Mouse (Mus musculus): Measurements from ENCODE around the gene Mphosph9.
"Not testable (repeated sequence)": the region's sequence is repeated elsewhere in the genome, so short reads cannot be mapped to it uniquely, and the experiment has no call there.

The Mphosph9 gene

DNA sequence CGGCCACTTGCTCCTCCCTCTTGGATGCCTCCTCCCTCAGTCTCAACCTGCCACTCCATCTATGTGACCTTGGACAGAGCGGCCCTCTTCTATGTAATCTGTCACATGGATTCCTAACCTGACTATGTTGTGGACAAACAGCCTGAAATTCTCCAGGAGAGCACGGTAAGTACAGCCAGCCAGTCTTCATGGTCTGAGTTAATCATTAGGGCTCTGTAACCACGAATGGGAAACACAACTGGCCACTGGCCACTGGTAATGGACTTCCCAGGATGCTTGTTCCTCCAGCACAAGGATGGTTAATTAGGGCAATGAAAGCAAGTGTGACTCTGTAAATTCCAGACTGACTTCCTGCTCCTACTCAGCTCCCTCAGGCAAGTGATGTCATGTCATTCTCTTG lies 91.6 kb downstream of the Mphosph9 start:
- no peak for DNase-seq (ENCODE audit: extremely low spot score)

DNA sequence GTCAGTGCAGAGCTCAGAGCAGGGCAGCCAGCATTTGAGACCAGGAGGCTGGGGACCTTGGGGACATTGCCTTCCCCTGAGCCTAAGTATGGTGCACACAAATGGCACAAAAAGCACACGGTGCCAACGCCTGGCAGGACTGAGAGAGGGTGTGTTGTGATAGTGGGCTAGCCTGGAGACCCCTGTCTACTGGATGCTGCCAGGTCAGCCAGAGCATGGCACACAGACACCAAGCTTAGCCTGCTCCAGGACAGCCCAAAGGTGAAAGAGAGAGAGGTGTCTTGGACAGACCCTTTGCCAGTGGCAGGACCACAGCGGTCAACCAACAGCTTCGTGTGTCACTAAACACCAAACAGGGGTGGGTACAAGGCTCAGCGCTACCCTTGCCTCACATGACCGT lies 93.0 kb downstream of the Mphosph9 start:
- no peak for DNase-seq (ENCODE audit: extremely low spot score)

DNA sequence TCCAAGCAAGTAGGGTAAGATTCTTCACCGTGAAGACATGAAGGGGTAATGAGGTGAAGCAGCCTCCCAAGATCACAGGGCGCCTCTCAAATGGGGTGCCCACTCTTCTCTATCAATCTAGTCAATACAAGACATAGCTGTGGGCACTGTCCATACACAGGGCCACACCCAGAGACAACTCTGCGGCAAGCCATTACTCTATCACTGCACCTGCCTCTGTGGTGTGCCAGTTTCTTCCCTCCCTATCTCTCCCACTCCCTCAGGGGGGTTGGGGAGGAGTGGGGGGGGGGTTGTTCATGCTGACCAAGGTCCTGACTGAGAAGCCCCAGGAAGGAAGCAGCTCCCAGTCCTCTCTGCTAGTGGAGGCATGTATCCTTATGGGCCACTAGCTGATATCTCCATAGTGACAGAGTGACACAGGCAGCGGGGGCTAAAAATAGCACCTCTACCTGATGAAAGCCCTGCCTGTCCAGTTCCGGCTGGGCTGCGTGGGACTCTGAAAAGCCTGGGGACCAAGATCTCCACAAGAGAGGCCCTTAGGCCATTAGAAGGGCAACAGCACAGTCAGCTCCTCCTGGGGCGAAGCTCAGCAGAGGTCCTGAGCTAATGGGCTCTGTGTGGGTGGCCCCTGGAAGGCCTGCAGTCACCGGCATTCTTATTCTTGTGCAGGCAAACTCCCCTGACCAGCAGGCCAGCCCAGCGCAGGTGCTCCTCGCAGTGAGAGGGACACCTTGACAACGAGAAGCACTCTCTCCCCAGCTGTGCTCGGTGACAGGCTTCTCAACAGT lies 93.7 kb downstream of the Mphosph9 start:
- no peak for DNase-seq (ENCODE audit: extremely low spot score)

DNA sequence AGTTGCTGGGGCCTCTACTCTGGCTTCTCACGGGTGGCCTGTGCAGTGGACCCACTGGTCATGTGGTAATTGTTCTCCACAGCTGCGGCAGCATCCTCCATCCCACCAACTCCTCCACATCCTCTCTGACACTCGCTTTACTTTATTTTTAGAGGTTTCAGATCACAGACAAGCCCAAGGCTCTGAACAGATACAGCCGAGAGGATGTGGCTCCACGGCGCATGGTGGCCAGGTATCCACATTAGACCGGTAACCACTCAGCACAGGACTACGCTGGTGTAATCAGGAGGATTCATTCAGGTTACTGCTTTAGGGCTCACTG lies 94.7 kb downstream of the Mphosph9 start:
- no peak for DNase-seq (ENCODE audit: extremely low spot score)

DNA sequence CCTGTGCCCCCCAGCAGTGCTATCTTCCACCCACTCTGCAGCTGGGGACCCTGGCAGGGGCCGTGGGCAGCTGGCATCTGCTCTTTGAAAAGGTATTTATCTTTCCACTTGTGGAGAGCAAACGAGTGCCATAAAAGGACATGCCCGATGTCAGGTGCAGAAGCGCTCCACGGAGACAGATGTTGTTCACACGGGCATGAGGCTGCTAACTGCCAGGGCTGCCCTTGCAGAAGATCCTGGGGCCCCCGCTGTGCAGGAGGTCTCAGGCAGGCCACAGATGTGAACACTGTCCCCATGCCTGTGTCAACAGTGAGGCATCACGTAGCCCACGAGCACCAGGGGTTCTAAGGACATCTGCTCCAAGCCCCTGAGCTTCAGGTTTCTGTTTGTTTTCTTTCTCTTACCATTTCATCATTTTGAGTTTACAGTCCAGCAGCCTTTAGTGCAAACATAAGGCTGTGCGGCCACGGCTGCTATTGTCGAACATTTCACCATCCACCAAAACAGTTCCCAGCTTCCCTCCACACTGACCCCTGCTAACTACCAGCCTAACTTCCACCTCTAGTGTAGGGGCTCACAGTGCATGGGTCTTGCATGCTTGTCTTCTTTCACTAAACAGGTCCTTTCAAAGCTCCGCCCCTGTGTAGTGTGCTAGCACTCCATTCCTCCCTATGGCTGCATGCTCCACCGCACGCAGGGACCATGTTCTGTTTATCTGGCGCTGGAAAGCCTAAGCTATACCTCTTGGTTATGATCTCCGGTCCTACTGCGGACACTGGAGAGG lies 95.2 kb downstream of the Mphosph9 start:
- DNase-seq (ENCODE audit: extremely low spot score), result no peak

DNA sequence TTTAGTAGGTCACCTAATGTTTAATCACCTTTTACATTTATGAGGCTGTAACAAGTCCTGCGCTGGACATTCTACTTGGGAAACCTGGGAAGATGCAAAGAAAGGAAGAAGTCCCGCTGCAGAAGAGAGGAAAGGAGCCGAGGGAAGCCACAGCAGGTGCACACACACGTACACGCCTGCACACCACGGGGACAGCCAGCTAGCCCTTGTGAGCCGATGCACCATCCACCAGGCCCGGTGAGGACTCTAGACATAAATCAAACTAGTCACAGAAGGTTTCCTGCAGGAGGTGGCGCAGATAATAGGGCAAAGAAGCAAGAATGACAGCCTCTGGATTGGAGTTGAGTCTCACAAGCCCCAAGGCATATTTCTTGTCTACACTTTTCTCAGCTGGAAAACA lies 97.3 kb downstream of the Mphosph9 start:
- DNase-seq (ENCODE audit: extremely low spot score), result no peak

DNA sequence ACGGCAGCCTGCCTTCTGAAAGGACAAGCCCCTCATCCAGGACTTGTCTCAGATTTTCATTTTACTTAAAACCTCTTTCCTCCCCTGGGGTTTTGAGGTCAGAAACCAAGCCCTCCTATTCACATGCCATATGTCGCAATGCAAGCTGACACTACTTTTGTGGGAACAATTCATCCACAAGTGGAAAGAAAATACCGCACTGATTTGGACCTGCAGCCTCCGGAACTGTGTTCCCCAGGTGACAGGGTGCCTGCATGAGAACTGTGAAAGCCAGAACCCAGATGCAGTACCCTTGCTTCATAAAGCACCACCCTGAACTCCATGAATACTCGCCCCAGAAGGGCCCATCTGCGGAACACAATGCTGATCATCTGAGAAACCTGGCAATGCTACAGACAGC lies 100.6 kb downstream of the Mphosph9 start:
- DNase-seq (ENCODE audit: extremely low spot score), result no peak

DNA sequence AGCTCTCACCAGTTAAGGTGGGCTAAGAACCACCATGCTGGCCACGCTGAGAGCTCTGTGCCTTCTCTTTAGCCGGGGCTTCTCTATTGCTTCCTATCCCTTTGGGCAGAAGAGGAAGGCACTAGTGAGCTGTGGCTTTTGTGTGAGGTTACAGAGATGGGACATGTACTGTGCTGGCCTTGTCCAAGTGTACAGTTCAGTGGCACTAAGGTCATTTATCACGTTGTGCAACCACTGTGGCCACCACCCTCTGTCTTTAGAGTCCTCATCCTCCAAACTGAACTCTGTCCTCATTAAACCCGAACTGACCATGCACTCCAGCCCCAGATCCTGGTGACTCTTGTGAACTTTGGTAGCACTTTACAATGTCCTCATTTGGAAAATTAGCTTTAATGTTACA lies 101.3 kb downstream of the Mphosph9 start:
- no peak for DNase-seq (ENCODE audit: extremely low spot score)

DNA sequence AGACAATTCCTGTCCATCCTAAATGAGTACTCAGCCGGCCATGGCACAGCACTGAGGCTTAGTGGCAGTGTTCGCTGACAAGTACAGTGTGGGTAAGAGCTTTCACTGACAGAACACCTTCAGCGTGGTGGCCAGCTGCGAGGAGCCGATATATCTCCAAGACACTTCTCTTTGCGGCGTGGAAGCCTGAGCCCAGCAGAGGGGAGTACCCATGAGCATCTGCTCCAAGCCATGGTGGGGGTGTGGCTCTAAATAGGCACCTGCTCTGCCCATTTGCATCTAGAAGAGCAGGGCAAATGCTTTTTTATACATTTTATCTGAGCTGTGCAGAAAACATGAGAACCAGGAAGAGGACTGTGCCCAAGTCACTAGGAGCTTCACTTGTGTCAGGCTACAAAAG lies 101.9 kb downstream of the Mphosph9 start:
- DNase-seq (ENCODE audit: extremely low spot score), result no peak

DNA sequence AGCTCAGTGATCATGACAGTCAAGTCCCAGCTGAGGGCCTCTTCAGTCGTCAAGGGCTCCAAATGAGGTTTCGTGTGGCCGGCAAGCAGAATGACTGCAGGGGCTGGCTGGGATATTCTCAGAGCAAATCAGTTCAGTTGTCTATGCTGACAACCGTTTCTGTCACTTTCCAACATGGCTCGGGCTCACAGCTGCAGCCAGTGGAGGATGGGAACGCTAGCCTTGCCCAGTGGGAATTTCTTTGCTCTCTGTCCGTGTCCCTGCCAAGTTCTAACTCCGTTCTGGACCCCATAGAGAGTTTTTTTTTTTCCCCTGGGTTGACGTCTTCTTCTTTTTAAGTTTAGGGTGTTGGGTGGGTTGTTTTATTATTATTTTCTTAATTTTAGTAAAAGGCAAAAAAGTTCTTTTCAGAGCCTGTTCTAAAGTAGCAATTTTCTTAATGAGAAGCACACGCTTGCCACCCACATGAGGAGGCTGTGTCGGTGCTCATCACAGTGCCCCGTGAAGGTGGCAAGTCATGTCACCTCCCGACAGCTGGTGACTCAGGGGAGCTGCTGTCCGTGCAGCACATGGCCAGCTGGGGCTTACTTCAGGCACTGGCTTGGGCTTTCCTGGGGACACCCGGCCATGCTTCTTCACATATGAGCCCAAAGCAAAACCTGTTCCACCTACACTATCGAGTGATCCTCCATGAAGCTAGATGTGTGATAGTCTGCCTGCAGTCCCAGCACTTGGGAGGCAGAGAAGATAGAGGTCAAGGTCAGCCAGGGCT lies 103.3 kb downstream of the Mphosph9 start:
- no peak for DNase-seq (ENCODE audit: extremely low spot score)

DNA sequence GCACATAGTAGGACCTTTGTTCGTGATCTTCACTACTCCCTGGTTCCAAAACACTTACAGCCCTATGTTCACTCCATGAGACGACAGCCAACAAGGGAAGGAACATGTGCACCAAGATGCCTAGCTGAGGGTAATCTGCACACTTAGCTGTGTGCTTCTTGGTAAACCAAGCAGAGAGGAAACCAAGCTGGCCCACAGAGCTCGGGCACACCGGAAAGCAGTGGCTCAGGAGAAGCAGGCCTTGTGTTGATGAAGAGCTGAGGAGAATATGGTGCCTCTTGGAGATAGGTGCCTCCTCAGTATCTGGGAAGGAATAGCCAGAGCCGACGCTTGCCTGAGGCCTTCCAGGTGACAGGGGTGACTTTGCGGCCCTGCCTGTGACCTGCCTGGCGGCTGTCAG lies 104.2 kb downstream of the Mphosph9 start:
- DNase-seq (ENCODE audit: extremely low spot score), result no peak

DNA sequence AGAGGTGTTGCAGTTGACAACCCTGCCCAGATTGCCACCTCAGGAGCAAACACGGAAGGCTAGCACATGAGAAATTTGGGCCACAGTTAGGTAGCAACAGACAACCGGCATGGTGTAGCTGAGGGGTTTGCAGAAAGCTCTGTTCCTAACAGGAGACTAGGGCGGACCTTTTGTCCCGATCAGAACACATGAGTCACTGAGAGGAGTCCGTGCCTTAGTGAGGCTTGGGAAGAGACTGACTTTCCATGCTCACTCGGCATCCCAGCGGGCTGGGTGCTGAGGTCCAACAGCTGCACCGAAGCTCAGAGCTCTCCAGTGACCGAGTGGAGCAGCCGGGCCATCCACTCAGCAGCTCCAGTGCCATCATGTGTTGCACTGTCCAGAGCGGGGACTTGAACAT lies 105.1 kb downstream of the Mphosph9 start:
- no peak for DNase-seq (ENCODE audit: extremely low spot score)

DNA sequence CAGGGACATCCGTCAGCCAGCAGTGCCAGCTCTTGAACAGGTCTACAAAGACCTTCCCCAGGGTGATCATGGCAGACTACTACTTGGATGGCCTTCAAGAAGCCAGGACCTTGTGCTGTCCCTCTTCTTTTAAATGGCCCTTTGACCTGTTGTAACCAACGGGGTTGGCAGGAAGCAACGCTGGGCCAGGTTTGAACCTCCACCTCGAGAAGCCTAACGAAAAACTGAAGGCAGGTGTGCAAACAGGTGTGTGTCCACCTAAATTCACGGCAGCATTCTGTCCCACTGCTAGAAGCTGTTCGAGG lies 106.1 kb downstream of the Mphosph9 start:
- no peak for DNase-seq (ENCODE audit: extremely low spot score)

DNA sequence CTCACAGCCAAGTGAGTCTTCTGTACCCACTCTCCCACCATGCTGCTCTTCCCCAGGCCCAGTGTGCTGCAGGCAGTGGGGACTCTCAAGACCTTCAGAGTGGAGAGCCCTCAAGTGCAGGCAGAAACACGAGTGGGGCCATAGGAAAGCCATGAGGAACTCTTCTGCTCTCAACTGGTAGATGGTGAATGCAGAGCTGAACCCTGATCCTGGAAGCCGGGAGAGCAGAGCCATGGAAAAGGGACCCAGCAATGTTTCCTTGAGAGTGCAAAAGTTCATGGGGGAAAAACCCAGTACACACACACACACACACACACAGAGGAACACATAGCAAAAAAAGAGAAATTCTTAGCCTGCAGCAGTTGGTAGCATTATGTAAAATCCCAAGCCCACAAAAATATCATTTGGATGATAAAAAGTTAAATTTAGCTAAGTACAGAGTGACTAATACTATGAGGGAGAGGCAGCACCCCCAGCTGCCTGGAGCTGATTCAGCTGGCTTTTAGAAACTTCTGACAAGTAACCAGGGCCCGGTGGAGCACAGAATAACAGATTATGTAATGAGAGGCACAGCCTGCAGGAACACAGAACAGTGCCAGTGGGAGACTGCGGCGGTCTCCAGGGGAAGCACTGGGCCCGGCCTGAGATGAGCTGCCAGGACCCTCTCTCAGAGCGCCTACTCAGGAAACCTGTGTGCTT lies 106.6 kb downstream of the Mphosph9 start:
- DNase-seq (ENCODE audit: extremely low spot score), result no peak

DNA sequence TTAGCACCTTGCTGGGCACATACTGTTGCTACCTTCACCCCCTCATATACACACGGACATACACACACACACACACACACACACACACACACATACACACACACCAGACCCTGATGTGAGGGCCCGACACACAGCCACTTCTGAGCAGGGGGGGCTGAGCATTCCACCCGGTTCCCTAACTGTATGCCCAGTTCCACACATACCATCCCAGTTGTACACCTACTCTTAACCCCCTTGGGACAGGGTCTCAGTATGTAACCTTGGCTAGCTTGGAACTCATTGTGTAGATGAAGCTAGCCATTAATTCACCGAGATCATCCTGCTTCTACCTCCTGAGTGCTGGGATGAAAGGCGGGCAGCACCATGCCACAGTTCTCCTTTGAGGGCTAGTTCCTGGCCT lies 107.2 kb downstream of the Mphosph9 start:
- DNase-seq (ENCODE audit: extremely low spot score), result no peak

DNA sequence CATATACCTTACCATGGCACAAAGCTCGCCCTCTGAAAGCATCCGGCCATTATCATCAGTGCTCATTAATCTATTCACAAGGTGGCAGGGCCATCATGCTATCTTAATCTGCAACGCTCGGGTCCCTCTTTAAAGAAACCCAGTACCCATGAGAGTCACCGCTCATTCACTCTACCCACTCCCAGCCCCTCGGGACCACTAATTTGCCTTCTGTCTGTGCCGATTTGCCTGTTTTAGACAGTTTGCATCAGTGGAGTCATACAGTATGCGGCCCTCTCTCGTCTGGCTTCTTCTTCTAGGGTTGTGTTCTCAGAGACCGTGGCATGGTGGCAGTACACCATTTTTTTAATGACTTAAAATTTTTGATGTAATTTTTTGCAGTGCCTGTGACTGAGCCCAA lies 108.3 kb downstream of the Mphosph9 start:
- DNase-seq (ENCODE audit: extremely low spot score), result no peak

DNA sequence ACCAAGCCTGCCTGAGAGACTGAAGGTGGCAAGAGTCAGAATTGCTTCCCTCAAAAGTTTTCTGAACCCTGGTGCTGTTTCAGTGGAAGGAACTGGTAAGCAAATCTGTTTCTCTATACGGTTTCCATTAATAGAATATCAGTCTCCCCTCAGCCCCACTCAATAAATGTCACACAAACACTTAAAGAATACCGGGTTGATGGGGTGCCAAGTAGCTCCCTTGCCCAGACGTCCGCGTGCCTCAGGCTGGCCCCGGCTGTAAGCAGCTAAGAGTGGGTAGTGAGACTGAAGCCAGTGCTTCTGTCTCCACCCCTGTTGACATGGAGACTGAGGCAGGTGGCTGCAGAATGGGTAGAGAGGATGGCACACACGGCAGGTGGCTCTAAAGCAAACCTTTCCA lies 108.8 kb downstream of the Mphosph9 start:
- no peak for DNase-seq (ENCODE audit: extremely low spot score)

DNA sequence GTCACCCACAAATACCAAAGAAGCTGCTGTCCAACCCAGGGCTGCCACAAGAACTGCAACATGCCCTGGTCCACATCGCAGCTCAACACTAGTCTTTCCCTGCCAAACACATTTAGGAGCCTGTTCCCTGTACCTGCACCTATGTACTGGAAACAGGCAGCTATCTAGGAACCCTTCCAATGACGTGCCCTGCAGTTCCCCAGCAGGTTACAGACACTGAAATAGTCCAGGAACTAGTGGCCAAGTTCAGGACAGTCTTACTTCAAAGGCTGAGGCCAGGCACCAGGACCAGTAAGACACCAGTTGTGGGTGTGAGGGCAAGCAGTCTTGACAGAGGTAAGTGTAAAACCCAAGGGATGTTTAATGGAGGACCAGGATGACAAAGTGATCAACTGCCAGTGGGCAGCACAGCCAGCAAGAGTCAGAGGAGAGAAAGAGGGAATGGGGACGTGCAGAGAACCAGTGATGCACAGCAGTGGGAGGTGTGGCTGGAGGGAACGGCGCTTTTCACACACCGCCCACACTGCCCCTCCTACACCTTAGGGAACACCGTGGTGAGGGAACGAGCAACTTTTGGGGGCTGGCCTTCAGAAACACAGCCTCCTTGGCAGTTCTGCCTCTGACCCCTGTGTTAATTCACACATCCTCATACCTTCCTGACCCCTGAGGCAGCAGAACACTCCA lies 110.1 kb downstream of the Mphosph9 start:
- no peak for DNase-seq (ENCODE audit: extremely low spot score)

DNA sequence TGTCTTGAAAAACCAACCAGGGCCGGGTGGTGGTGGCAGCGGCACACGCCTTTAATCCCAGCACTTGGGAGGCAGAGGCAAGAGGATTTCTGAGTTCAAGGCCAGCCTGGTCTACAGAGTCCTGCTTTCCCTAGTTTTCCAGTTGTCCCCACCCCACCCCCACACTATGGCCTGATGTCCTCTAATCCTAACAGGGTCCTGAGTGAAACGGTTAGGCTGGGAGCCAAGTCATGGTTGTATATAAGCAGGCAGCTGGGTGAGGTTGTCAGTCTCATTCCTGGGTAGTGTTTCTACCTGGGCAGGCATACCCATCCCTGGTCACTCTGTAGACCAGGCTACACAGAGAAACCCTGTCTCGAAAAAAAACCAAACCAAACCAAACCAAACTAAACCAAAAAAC lies 110.7 kb downstream of the Mphosph9 start:
- not testable (repeated sequence) for DNase-seq (ENCODE audit: extremely low spot score)

DNA sequence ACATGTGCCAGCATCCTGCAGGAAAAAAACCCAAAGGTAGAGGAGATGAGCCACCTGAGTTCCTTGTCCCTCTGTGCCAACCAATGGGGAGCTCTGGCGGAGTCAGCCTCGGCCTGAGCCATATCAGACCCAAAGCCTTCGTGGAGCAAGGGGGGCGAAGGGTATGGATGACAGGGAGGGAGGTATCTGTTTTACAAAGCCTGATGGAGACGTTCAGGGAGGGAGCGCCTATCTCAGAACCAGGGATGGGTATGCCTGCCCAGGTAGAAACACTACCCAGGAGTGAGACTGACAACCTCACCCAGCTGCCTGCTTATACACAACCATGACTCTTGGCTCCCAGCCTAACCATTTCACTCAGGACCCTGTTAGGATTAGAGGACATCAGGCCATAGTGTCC lies 111.4 kb downstream of the Mphosph9 start:
- no peak for DNase-seq (ENCODE audit: extremely low spot score)

DNA sequence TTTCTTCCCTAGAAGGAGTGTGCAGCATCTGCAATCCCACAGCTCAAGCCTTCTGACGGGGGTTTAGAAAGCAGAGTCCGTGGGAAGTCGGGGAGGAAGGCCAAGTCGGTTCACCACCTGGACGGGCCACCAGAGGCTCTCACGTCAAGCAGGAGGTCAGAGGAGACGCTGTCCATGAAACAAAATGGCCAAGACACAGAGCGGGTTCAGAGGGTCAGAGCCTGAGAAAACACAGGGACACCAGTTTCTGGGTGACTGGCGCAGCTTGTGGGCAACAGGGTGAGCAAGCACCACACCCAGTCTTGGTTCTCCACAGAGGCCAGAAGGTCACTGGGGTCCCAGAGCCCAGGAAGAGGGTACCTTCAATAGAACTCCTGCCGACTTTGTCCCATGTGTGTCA lies 112.1 kb downstream of the Mphosph9 start:
- no peak for DNase-seq (ENCODE audit: extremely low spot score)

Data from embryo, embryonic 9.5 days (tissue).